Mouse (Mus musculus) hindbrain, embryonic 16.5 days (tissue): ENCODE results near the gene Lrrc46. TPM values are rescaled to one million over a fixed set of nuclear protein-coding genes. Genes with fewer than 3 reads are reported as not detected.

Source experiments
- ATAC-seq: fragments of 200-750 bp; cut with Nextera tagmentation; 2 replicates; pipeline ENCODE4 v1.8.0; 2017; ENCODE audit warnings: moderate TSS enrichment, moderate library complexity
- H3K27ac ChIP-seq: fragments of 300-500 bp; sonication (generic); 2 replicates; pipeline ENCODE4 v1.5.1; 2014; ENCODE audit warnings: low read depth, mild to moderate bottlenecking, control low read depth, low read length, moderate library complexity
- H3K27me3 ChIP-seq: fragments of 300-500 bp; sonication (generic); replicated peaks from 2 replicates; pipeline ENCODE4 v1.6.1; 2014; ENCODE audit warnings: low read length; ENCODE audit not compliant: control insufficient read depth, insufficient read depth
- H3K36me3 ChIP-seq: fragments of 300-500 bp; sonication (generic); 2 replicates; pipeline ENCODE4 v1.6.1; 2014; ENCODE audit warnings: mild to moderate bottlenecking, low read length, moderate library complexity, mixed read lengths; ENCODE audit not compliant: control insufficient read depth, insufficient read depth
- H3K4me1 ChIP-seq: fragments of 300-500 bp; sonication (generic); 2 replicates; pipeline ENCODE4 v1.6.1; 2014; ENCODE audit warnings: low read depth, low read length; ENCODE audit not compliant: control insufficient read depth, insufficient read depth
- H3K4me2 ChIP-seq: fragments of 300-500 bp; sonication (generic); 2 replicates; pipeline ENCODE4 v1.6.1; 2014; ENCODE audit warnings: mild to moderate bottlenecking, low read length, control low read depth, moderate library complexity
- H3K4me3 ChIP-seq: fragments of 300-500 bp; sonication (generic); 2 replicates; pipeline ENCODE4 v1.5.1; 2014; ENCODE audit warnings: mild to moderate bottlenecking, low read length, control low read depth, moderate library complexity
- H3K9ac ChIP-seq: fragments of 300-500 bp; sonication (generic); 2 replicates; pipeline ENCODE4 v1.6.1; 2014; ENCODE audit warnings: low read depth, mild to moderate bottlenecking, control low read depth, low read length, moderate library complexity
- H3K9me3 ChIP-seq: fragments of 300-500 bp; sonication (generic); 2 replicates; pipeline ENCODE4 v1.6.1; 2014; ENCODE audit warnings: mild to moderate bottlenecking, low read length, moderate library complexity; ENCODE audit not compliant: control insufficient read depth
- WGBS: fragments of 180-500 bp; shearing (Covaris S2); extraction: QIAGEN DNeasy Blood & Tissue Kit; methylation state at CpG from one replicate; pipeline ENCODE4 v1.1.7; 2014; 5-methylcytosine and 5-hydroxymethylcytosine counted together
- microRNA-seq: library from miRNA; unstranded; fragments of <30 nt; microRNA quantifications from one replicate; pipeline ENCODE4, GENCODE M21; 2017
- polyA plus RNA-seq: library from polyadenylated mRNA; unstranded; fragments of >200 nt; fragmentation: Nextera tagmentation; extraction: Ambion mirVana; gene quantifications from 2 replicates; pipeline ENCODE4 v1.2.1, GENCODE M21; 2015

The Lrrc46 gene
- polyA plus RNA-seq, 1 experiment from 2014 or later, result 3.4 TPM

DNA sequence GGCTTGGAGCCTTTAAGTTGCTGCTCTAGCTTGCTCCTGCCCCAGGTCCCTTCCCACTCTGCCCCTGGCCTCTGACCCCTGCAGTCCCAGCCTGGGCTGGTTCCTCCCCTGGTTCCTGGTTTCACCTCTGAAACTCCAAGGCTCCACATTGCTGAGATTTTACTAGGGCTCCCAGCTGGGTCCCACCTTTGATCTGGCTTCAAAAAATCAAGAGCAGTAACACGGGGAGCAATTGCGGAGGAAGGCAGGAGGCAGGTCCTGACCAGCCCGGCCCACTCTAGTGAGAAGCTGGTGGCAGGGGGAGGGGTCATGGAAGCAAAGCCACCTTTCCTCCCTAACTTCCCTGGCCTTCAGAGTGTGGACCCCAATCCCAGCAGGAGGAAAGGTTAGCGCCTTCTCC, 56.3 kb downstream of the Lrrc46 start:
- Histone ChIP-seq H3K9me3 (no peaks in the 10 kb centered on the region), H3K9ac (no peak overlapping the region), H3K27ac (no peak overlapping the region), H3K4me3 (no peak overlapping the region), H3K4me1 (peaks cover 7% of the 10 kb centered on the region), H3K36me3 (no peaks in the 10 kb centered on the region), H3K27me3 (no peaks in the 10 kb centered on the region; the same call in none of the 2 replicates), H3K4me2 (no peak overlapping the region)
- 27% methylated on average over 4 of the region's 4 CpGs for WGBS
- ATAC-seq, result no peak

Small RNAs within 50 kb of the gene (microRNA-seq; reads per million reads assigned to microRNA genes)
- gene Mir8103, result not detected

Other genes starting within 250 kb of the Lrrc46 start
- 83.3 and 86.9 TPM in 2 replicates for gene Nfe2l1, start 211.4 kb downstream of the Lrrc46 start, polyA plus RNA-seq
- gene Copz2, start 191.5 kb downstream of the Lrrc46 start, polyA plus RNA-seq, result 22.2 and 27.4 TPM in 2 replicates
- 81.2 and 84.8 TPM in 2 replicates for gene Cdk5rap3, start 124.9 kb downstream of the Lrrc46 start, polyA plus RNA-seq
- 0.35 and 0.60 TPM in 2 replicates for gene Prr15l, start 113.3 kb downstream of the Lrrc46 start, polyA plus RNA-seq
- gene Pnpo, start 97.4 kb downstream of the Lrrc46 start, polyA plus RNA-seq, result 36.2 and 37.3 TPM in 2 replicates
- gene Sp2, start 58.4 kb downstream of the Lrrc46 start, polyA plus RNA-seq, result 13.5 and 19.0 TPM in 2 replicates
- 0.32 and 0.35 TPM in 2 replicates for gene Sp6, start 28.0 kb downstream of the Lrrc46 start, polyA plus RNA-seq
- gene Scrn2, start 11.5 kb downstream of the Lrrc46 start, polyA plus RNA-seq, result 14.5 and 16.8 TPM in 2 replicates
- gene Mrpl10, start 153 bp upstream of the Lrrc46 start, polyA plus RNA-seq, result 63.4 and 66.9 TPM in 2 replicates
- gene Osbpl7, start 9.2 kb upstream of the Lrrc46 start, polyA plus RNA-seq, result 12.5 and 12.9 TPM in 2 replicates
- gene Tbx21, start 73.9 kb upstream of the Lrrc46 start, polyA plus RNA-seq, result 0.15 and 0.22 TPM in 2 replicates
- 7.2 and 7.8 TPM in 2 replicates for gene Tbkbp1, start 110.1 kb upstream of the Lrrc46 start, polyA plus RNA-seq
- 29.7 and 31.4 TPM in 2 replicates for gene Kpnb1, start 146.5 kb upstream of the Lrrc46 start, polyA plus RNA-seq
- gene Npepps, start 239.2 kb upstream of the Lrrc46 start, polyA plus RNA-seq, result 142 and 155 TPM in 2 replicates